Mouse (Mus musculus): Measurements from ENCODE around the gene Treh. TPM values are rescaled to one million over a fixed set of nuclear protein-coding genes. Genes with fewer than 3 reads are reported as not detected.

Gene Treh
- polyA plus RNA-seq, 1 experiment from 2014 or later = not detected

DNA sequence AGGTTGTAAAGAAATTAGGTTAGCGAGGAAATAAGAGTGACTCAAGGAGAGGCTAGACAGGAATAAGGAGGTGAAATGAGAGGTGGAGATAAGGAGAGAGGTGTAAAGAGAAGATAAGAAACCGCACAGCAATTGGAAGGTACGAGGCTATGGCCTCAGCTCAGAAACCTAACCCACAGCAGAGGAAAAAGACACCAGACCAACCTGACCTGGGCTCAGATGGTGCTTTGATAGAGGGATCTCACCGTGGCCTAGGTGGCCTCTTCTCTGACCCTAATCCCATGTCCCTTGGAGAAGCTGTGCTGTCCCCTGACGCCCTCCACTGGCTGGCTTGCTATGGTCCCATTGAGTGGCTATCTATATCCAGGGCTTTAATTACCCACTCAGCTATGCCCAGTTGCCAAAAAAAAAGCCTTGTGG lies 59.1 kb downstream of the Treh start:
- H3K4me3 ChIP-seq = no peak overlapping the region
- no peak overlapping the region for H3K9ac ChIP-seq
- H3K36me3 ChIP-seq = no peaks in the 10 kb centered on the region
- WGBS = 78% methylated on average over 5 of the region's 5 CpGs
- H3K4me2 ChIP-seq = no peak overlapping the region
- peaks cover 41% of the 10 kb centered on the region for H3K27me3 ChIP-seq
- H3K4me1 ChIP-seq (replicated peaks) = peaks cover 28% of the 10 kb centered on the region
- ATAC-seq (ENCODE audit: low FRiP score) = no peak
- H3K27ac ChIP-seq = no peak overlapping the region
- no peaks in the 10 kb centered on the region for H3K9me3 ChIP-seq

DNA sequence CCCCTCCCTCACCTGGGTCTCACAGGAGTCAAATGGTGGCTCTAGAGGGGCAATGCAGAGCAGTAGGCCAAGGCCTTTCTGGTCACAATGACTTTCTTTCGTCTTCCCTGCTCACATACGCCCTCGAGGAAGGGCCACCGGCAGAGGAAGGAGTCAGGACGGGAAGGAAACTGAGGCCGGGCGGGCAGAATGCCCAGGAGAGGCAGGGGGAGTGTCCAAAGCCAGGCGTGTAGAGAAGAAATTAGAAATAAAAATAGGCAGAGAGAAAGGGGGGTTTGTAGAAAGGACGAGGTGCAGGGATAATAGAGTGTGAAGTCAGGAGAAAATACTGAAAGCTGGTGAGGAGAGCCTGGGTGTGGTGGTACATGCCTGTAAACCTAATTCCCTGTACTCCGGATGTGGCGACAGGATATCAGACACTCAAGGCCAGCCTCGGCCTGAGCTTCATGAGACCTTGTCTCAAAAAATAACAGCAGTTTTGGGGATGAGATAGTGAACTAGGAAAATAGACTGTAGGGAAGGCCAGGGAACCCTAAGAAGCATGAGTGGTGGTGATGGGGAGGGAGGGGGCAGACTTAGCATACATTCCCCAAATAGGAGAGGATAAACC lies 60.0 kb downstream of the Treh start:
- Histone ChIP-seq H3K27me3 (peaks cover 41% of the 10 kb centered on the region), H3K4me3 (peak overlapping the region; percentile 59), H3K4me1 (replicated peaks) (peaks cover 24% of the 10 kb centered on the region), H3K9me3 (no peaks in the 10 kb centered on the region), H3K27ac (peak overlapping the region; percentile 30), H3K4me2 (peak overlapping the region; percentile 97), H3K36me3 (no peaks in the 10 kb centered on the region), H3K9ac (peak overlapping the region; percentile 79)
- no peak for ATAC-seq (ENCODE audit: low FRiP score)
- 53% methylated on average over 12 of the region's 12 CpGs for WGBS

DNA sequence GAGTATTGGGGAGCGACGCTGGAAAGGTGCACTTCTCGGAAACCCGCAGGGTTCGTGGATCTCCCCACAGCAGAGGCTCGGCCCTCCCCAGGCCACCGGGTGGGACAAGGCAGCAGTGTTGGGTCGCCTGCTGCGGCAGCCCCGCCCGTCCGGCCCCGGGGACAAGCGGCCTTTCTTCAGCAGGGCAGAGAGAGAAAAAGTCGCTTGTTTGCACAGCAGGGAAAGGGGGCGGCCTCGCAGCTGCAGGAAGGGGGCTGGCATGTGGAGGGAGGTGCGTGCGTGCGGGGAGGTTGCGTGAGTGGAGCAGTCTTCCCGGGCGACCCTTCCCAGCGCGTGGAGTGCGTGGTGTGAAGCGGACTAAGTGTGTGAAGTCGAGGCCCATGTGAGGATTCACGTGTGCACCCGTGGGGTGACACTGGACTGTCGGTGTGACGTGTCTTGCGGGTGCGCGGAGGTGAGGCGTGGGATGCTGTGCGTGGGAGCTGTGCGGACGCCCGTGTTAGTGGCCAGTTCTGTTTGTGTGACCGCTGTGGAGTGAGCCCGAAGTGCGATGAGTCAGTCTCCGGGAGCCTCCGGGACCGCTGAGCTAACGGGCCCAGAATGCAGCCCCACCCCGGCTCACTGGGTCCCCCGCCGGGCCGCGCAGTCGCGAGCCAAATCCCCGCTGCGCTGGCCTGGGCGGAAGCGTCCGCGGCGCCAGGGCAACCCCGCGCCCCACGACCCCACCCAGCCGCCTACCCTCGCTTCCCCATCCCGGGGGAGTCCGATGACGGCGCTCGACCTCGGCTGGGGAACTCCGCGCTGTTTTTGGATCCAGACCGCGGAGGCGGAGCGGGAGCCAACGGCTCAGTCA lies 60.9 kb downstream of the Treh start:
- peak; percentile 46 for ATAC-seq (ENCODE audit: low FRiP score)
- peak overlapping the region; percentile 59 for H3K4me3 ChIP-seq
- H3K27me3 ChIP-seq = peaks cover 41% of the 10 kb centered on the region
- H3K9me3 ChIP-seq = no peaks in the 10 kb centered on the region
- H3K9ac ChIP-seq = peak overlapping the region; percentile 79
- no peaks in the 10 kb centered on the region for H3K36me3 ChIP-seq
- H3K4me1 ChIP-seq (replicated peaks) = peaks cover 24% of the 10 kb centered on the region
- under 1% methylated on average over 77 of the region's 79 CpGs for WGBS
- H3K27ac ChIP-seq = peak overlapping the region; percentile 30
- H3K4me2 ChIP-seq = peak overlapping the region; percentile 97

DNA sequence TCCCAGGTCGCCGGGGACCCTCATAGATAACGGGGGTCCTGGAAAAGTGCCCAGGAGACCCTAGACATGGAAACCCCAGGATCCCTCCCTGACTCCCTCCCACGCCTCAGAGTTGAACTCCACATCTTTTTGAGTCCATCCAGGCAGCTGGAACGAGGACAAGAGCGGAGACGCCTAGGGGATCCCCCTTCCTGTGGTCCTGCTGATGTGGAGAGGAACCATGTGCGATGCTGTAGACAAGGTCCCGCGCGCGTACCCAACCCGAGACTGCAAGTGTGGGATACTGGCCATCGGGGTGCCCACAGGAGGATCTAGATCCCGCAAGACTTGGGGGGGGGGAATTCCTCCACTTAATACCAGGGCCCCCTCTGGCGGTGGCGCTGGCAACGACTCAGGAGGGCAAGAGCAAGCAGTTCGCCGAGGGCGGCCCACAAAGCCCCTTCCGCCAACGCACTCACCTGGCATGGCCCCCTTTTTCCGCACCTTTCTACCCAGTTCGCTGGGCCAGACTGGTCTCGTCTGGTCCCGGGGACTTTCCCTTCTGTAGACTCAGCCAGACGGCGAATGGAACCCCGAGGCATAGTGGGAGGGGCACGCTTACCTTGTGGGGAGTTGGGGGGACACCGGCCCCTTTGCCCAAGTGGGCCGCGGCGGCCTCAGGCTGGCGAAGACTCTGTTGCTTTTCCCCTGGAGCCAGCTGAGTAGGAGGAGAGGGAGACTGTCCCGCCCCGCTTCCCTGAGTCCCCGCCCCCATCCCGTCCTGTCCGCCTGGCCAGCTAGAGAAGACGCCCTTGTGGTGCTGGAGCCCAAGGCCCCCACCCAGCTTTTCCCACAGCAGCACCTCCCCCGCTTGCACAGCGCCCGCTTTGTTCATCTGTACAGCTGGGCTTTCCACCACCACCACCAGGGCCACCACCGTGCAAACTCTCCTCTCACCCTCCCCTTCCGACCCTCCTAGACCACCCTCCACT lies 61.8 kb downstream of the Treh start, which contains the start of gene Phldb1:
Phldb1 (minus strand) TSS at position 675 of the 971 bp plus-strand sequence.
- under 1% methylated on average over 47 of the region's 47 CpGs for WGBS
- Histone ChIP-seq H3K9ac (peak within 1 kb of the TSS; percentile 79), H3K4me2 (peak within 1 kb of the TSS; percentile 97), H3K36me3 (no peaks in the 10 kb centered on the region), H3K4me1 (replicated peaks) (peaks cover 24% of the 10 kb centered on the region), H3K27me3 (peaks cover 41% of the 10 kb centered on the region), H3K27ac (peak within 1 kb of the TSS; percentile 30), H3K4me3 (peak within 1 kb of the TSS; percentile 59), H3K9me3 (no peaks in the 10 kb centered on the region)
- peak; percentile 73 for ATAC-seq (ENCODE audit: low FRiP score)

DNA sequence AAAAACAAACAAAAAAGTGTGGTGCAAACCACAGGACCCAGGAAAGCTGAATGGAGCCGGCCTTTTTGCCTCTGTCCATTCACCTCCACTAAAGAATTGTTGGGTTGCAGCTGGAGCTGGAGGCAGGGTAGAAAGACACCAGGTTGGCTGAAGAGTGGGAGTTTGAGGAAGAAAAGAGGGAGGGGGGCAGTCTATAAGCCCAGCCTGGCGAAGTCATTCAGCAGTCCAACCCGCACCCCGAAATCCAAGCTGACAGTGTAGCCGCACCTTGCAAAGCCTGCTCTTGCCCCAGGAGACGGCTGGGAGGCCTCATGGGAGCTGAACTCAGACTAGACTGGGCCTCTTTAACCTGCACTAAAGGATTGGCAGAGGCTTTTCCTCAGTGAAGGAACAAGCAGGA lies 62.9 kb downstream of the Treh start:
- H3K4me1 ChIP-seq (replicated peaks) = peaks cover 24% of the 10 kb centered on the region
- H3K4me3 ChIP-seq = no peak overlapping the region
- no peak overlapping the region for H3K27ac ChIP-seq
- WGBS = 79% methylated on average over 6 of the region's 6 CpGs
- peaks cover 41% of the 10 kb centered on the region for H3K27me3 ChIP-seq
- no peak overlapping the region for H3K9ac ChIP-seq
- no peak overlapping the region for H3K4me2 ChIP-seq
- no peaks in the 10 kb centered on the region for H3K9me3 ChIP-seq
- ATAC-seq (ENCODE audit: low FRiP score) = no peak
- H3K36me3 ChIP-seq = peaks cover 2% of the 10 kb centered on the region; the same call in 1 of the 2 replicates

Other genes with a start within 250 kb of the Treh start
- not detected in 2 replicates for gene Foxr1, start 232.1 kb upstream of the Treh start, polyA plus RNA-seq (2015; fragmentation: Nextera tagmentation; extraction: Ambion mirVana)
- not detected in 2 replicates for gene Upk2, start 218.3 kb upstream of the Treh start, polyA plus RNA-seq (2015; fragmentation: Nextera tagmentation; extraction: Ambion mirVana)
- 8.6 TPM in 2 replicates for gene Bcl9l, start 190.4 kb upstream of the Treh start, polyA plus RNA-seq (2015; fragmentation: Nextera tagmentation; extraction: Ambion mirVana)
- gene Cxcr5, start 111.4 kb upstream of the Treh start, polyA plus RNA-seq (2015; fragmentation: Nextera tagmentation; extraction: Ambion mirVana) = 0.10 TPM in 1 of 2 replicates, not detected in the other
- 26.1 and 28.2 TPM in 2 replicates for gene Ddx6, start 68.3 kb upstream of the Treh start, polyA plus RNA-seq (2015; fragmentation: Nextera tagmentation; extraction: Ambion mirVana)
- 44.5 and 48.8 TPM in 2 replicates for gene Phldb1, start 62.0 kb downstream of the Treh start, polyA plus RNA-seq (2015; fragmentation: Nextera tagmentation; extraction: Ambion mirVana)
- 142 and 143 TPM in 2 replicates for gene Arcn1, start 94.6 kb downstream of the Treh start, polyA plus RNA-seq (2015; fragmentation: Nextera tagmentation; extraction: Ambion mirVana)
- 158 and 163 TPM in 2 replicates for gene Ift46, start 94.7 kb downstream of the Treh start, polyA plus RNA-seq (2015; fragmentation: Nextera tagmentation; extraction: Ambion mirVana)
- 10.9 and 12.7 TPM in 2 replicates for gene Tmem25, start 126.1 kb downstream of the Treh start, polyA plus RNA-seq (2015; fragmentation: Nextera tagmentation; extraction: Ambion mirVana)
- 0.55 TPM in 1 of 2 replicates, not detected in the other for gene Ttc36, start 129.8 kb downstream of the Treh start, polyA plus RNA-seq (2015; fragmentation: Nextera tagmentation; extraction: Ambion mirVana)
- 15.8 and 20.6 TPM in 2 replicates for gene Kmt2a, start 208.1 kb downstream of the Treh start, polyA plus RNA-seq (2015; fragmentation: Nextera tagmentation; extraction: Ambion mirVana)
- 795 and 863 TPM in 2 replicates for gene Atp5l, start 247.5 kb downstream of the Treh start, polyA plus RNA-seq (2015; fragmentation: Nextera tagmentation; extraction: Ambion mirVana)

Data from hindbrain, embryonic 13.5 days (tissue).